Mouse (Mus musculus) heart, adult 18-20 months (tissue): ENCODE measurements around the gene Slc2a8. TPM values are rescaled to one million over a fixed set of nuclear protein-coding genes. Genes with fewer than 3 reads are reported as not detected.
"Not testable (repeated sequence)": the region's sequence is repeated elsewhere in the genome, so short reads cannot be mapped to it uniquely, and the experiment has no call there.

Source experiments
- DNase-seq, 2 experiments: peaks; one replicate each; pipeline ENCODE4 v3.0.0; 2021 to 2022; ENCODE audit warnings: mixed read lengths in 1 of 2
- long read RNA-seq, 2 experiments: library from polyadenylated mRNA; stranded (forward); transcript quantifications; one replicate each; pipeline ENCODE4 v2.0.0; 2021
- total RNA-seq, 2 experiments: library from RNA; stranded (reverse); gene quantifications; 2 replicates each; pipeline ENCODE4 v1.2.3; 2021

Slc2a8 gene
- 10 to 100 TPM; 15.0 to 17.3 TPM for total RNA-seq
- long read RNA-seq, experiment 1, transcript Slc2a8-201 (10 exons, 2,108 nt), result major isoform, 27 of 36 reads
- long read RNA-seq, experiment 1, partial matches to known transcripts, result 5 of 36 reads
- long read RNA-seq, experiment 1, other reads (novel, unspliced or antisense), result 4 of 36 reads
- long read RNA-seq, experiment 2, transcript Slc2a8-201 (10 exons, 2,108 nt), result major isoform, 18 of 26 reads
- long read RNA-seq, experiment 2, partial matches to known transcripts, result 7 of 26 reads
- long read RNA-seq, experiment 2, other reads (novel, unspliced or antisense), result 1 of 26 reads

DNA sequence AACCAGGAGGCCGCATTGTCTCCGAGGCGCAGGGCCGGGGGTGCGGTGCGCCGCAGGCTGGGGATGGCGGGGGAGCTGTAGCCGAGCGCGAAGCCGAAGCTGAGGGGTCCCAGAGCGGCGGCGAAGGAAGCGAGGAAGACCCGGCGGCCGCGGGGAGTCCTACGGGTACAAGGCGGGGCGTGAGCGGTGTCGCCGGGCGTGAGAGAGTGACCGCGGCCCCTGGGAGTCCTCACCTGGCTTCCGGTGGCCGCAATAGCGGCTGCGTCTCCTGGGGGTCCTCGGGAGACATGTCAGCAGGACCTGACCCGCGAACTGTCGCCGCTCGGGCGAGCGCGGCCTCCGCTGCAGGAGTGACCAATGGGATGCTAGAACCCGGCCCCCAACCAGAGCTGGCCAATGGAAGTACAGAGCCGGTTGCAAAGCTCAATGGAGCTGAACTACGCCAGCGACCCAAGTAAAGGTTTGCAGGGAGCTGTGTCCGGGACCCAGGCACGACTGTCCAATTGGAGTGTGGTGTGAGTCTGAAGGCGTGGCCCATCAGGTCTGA, at the start of gene Slc2a8:
TSS of gene Slc2a8 (minus strand) at position 359 of the 547 bp plus-strand sequence.
- DNase-seq, result peak; percentile 92 to 97

GRCm38 (mm10) chr2:33025040-33025439, 43.2 kb upstream of the Slc2a8 start:
- DNase-seq, result peak in 1 of 2 experiments; percentile 41

DNA sequence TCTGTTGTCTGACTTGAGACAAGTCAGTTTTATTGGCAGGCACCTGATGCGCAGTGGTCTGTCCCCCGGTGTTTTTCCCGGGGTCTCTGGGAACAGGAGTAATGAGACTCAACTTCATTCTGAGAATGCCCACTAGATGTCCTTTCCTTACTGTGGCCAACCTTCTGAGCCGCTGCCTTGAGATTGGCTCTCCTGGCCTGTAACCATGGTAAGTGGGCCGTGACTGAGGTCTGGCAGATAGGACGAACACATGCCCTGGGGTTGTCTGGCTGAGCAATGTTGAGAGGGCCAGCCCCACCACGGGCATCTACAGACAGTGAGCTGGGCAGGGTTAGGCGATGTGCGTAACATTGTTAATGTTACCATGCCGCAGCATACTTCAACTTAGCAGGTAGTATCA, 42.7 kb upstream of the Slc2a8 start:
- DNase-seq, result peak; percentile 25 to 50

GRCm38 (mm10) chr2:33022846-33023245, 41.0 kb upstream of the Slc2a8 start:
- no peak for DNase-seq

DNA sequence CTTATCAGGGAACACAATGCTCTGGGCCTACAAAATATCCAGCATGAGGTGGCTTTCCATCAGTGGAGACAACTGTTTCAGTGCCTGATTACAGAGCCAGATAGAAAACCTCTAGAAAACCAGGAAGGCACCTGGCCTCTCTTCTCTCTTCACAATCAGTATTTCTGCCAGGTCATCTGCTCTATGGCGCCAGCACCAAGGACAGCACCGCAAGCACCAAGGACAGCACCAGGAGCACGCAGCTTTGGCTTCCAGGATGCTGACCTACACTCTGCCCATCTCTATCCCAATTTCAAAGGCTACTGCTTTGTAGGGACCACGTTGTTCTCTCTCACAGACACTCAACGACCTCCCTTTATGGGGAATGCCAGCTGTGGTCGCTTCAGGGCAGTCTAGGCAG, 36.1 kb upstream of the Slc2a8 start:
- peak; percentile 31 to 75 for DNase-seq

- DNase-seq, result no peak
Observed at GRCm38 (mm10) chr2:33017191-33017590, 35.3 kb upstream of the Slc2a8 start.

DNA sequence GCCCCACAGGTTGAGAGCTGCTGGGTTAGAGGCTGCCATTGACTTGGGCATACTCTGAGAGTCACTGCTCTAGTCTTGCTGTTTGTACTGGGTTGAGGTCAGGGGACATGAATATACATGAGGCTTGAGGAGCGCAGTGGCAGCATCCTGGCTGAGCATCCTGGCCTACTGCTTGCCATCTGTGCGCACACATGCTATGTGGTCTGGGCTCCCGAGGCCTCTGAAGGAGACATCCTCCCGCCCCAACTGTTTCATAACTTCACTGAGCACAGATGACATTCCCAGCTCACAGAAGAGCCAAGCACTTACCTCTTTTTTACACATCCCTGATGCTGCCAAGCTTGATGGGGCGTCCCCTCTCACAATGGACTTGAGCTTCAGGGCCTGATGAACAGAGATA, 33.0 kb upstream of the Slc2a8 start:
- DNase-seq, result no peak

GRCm38 (mm10) chr2:33009055-33009454, 27.2 kb upstream of the Slc2a8 start:
- DNase-seq, result not testable (repeated sequence)

DNA sequence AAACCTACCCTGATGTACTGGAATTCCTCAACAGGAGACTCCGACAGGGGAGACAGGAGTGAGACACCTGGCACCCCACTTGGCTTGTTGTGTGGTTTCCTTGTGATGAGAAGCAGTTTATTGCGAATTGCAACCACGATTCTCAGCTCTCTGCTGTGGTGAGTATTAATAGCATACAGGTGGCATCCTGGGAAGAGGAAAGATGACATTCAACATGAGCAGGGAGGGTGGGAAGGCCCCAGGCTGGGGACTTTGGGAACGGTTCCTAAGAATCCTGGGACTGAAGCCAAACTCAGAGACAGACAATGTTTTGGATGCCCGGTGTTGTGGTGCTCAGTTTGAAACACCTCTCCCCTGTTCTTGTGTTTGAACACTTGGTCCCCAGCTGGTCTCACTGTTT, 23.2 kb upstream of the Slc2a8 start:
- DNase-seq, result peak; percentile 12 to 15

DNA sequence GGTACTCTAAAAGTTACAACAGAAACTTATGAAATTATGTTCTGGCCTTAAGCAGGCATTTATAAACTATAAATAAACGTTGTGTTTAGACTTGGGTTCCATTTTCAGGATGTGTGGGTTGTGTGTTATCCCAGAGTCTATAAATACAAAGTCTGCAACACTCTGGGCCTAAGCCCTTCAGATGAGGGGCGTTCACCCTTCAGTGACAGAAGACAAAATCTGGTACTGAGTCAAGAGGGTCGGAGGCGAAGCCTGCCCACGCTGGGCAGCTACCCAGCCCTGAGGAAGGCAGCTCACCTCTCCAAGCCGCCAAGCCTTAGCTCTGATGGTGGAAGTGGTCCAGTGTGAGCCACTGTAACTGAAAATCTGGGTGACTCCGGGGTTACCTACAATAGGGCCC, 20.3 kb upstream of the Slc2a8 start:
- DNase-seq, result no peak

DNA sequence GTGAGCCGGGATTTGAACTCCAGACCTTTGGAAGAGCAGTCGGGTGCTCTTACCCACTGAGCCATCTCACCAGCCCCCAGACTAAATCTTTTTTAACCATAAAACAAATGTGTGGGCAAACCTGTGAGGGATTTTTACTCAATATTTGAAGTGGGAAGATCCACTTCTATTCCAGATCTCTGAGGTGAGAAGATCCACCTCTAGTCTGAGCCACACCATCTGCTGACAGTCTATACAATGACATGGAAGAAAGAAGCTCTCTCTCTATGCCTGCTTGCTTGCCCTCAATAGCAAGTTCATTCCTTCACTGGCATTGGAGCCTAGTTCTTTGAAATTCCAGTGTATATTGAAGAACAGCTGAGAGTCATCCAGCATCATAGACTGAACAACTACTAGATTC, 17.9 kb upstream of the Slc2a8 start:
- no peak for DNase-seq

- DNase-seq, result no peak
Observed at GRCm38 (mm10) chr2:32997792-32998191, 15.9 kb upstream of the Slc2a8 start.

GRCm38 (mm10) chr2:32997081-32997480, 15.2 kb upstream of the Slc2a8 start:
- no peak for DNase-seq

- DNase-seq, result peak in 1 of 2 experiments; percentile 51
Observed at GRCm38 (mm10) chr2:32992130-32992529, 10.2 kb upstream of the Slc2a8 start.

DNA sequence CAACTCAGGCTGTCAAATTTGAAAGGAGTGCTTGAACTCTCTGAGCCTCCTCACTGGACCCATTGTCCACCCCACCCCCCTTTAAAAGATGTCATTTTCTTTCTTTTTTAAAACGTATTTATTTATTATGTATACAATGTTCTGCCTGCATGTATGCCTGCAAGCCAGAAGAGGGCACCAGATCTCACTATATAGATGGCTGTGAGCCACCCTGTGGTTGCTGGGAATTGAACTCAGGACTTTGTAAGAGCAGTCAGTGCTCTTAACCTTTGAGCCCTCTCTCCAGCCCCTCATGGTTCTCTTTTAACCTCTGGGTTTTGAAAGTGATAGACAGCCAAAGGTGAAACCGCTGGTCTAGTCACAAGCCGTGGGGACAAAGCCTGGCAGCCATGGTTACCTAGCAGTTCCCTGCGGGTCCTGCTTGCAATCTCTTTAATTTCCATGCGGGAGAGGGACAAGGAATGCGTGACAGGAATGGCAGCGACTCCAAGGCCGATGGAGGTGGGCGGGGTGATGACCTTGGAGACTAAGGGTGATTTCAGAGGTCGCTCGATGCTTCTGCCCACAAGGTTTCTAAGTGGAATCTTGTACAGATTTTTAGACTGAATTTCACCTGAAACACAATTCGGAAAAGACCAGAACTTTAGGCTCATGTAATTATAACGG, 8.4 kb upstream of the Slc2a8 start:
- no peak for DNase-seq

- no peak for DNase-seq
Observed at GRCm38 (mm10) chr2:32989376-32989775, 7.5 kb upstream of the Slc2a8 start.

DNA sequence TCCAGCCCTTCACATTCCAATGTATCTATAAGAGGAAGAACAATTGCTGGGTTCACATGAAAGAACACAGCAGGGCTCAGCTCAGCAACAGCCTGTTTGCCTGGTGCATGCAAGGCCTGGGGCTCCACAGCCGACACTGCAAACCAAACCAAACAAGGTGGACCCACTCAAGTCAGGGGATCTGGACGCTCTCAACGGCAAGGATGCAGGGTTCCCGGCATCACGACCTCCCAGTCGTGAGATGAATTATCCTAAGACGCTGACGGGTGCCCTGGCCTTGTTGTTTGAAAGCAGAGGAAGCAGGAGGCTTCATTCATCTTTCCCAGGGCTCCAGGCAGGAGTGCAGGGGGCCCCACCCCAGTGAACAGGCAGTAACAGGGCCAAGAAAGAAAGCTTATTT, 4.0 kb upstream of the Slc2a8 start:
- DNase-seq, result no peak

GRCm38 (mm10) chr2:32983617-32984016, 1.7 kb upstream of the Slc2a8 start:
- no peak for DNase-seq

DNA sequence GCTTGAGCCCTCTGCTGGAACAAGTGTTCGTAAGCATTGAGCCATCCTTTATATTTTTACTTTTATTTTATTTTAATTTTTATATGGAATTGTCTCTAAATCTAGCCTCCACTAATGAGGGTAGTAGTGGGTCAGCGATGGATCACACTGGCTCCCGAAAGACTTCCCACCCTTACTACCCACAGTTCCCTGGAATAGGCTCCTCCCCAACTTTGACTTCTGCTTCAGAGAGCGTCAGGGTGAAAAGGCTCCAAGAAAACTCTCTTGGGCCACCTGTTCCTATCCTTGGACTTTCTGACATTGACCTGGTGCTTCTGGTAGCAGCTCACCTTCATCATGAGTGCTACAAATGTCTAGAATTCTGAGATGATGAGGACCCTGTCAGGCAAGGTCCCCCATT, 817 bp upstream of the Slc2a8 start:
- peak; percentile 50 to 64 for DNase-seq

GRCm38 (mm10) chr2:32981281-32981680, 602 bp downstream of the Slc2a8 start:
- DNase-seq, result no peak

GRCm38 (mm10) chr2:32979675-32980074, 2.2 kb downstream of the Slc2a8 start:
- DNase-seq, result no peak

DNA sequence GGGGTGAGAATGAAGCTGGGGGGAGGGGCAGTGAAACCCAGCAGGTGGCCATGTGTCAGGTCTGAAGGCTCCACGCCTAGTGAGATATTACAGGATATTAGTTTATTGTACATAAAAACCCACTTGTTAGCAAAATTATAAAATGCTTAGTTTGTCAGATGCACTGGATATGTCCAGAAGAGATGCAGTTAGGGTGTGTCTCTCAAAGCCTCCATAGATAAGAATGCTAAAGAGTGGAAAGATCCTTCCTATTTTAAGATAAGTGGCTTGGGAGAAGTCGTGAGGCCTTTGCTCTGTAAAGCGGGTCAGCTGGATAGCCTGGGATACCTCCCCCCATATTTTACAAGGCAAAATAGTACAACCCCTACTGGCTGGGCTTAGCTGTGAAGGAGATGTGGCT, 3.2 kb downstream of the Slc2a8 start:
- no peak for DNase-seq

GRCm38 (mm10) chr2:32977114-32977513, 4.8 kb downstream of the Slc2a8 start:
- no peak for DNase-seq

- no peak for DNase-seq
Observed at GRCm38 (mm10) chr2:32974216-32974615, 7.7 kb downstream of the Slc2a8 start.
